Mouse (Mus musculus) stomach, embryonic 14.5 days (tissue): Measurements from ENCODE around the gene Ephb4. TPM values are rescaled to one million over a fixed set of nuclear protein-coding genes. Genes with fewer than 3 reads are reported as not detected.

Experiments
- ATAC-seq: fragments of 200-750 bp; cut with Nextera tagmentation; 2 replicates; pipeline ENCODE4 v1.8.0; 2017; ENCODE audit warnings: low read depth, moderate TSS enrichment; ENCODE audit not compliant: insufficient number of reproducible peaks, insufficient read depth, low FRiP score
- H3K27ac ChIP-seq: fragments of 300-500 bp; sonication (generic); 2 replicates; pipeline ENCODE4 v1.5.1; 2014; ENCODE audit warnings: mild to moderate bottlenecking, low read length, moderate library complexity, mixed read lengths
- H3K27me3 ChIP-seq: fragments of 300-500 bp; sonication (generic); 2 replicates; pipeline ENCODE4 v1.6.1; 2014; ENCODE audit warnings: low read length, control low read depth, mixed read lengths; ENCODE audit not compliant: control insufficient read depth, insufficient read depth
- H3K36me3 ChIP-seq: fragments of 300-500 bp; sonication (generic); 2 replicates; pipeline ENCODE4 v1.6.1; 2014; ENCODE audit warnings: mild to moderate bottlenecking, control low read depth, low read length, moderate library complexity, mixed read lengths; ENCODE audit not compliant: control insufficient read depth, insufficient read depth
- H3K4me1 ChIP-seq: fragments of 300-500 bp; sonication (generic); 2 replicates; pipeline ENCODE4 v1.6.1; 2014; ENCODE audit warnings: low read length, control low read depth, mixed read lengths; ENCODE audit not compliant: control insufficient read depth, insufficient read depth
- H3K4me2 ChIP-seq: fragments of 300-500 bp; sonication (generic); replicated peaks from 2 replicates; pipeline ENCODE4 v1.6.1; 2014; ENCODE audit warnings: low read depth, low read length, control low read depth
- H3K4me3 ChIP-seq: fragments of 300-500 bp; sonication (generic); 2 replicates; pipeline ENCODE4 v1.5.1; 2014; ENCODE audit warnings: low read depth, low read length, control low read depth
- H3K9ac ChIP-seq: fragments of 300-500 bp; sonication (generic); replicated peaks from 2 replicates; pipeline ENCODE4 v1.6.1; 2014; ENCODE audit warnings: low read depth, mild to moderate bottlenecking, control low read depth, low read length, moderate library complexity, mixed read lengths
- H3K9me3 ChIP-seq: fragments of 300-500 bp; sonication (generic); 2 replicates; pipeline ENCODE4 v1.6.1; 2016; ENCODE audit warnings: low read depth, low read length, control low read depth; ENCODE audit not compliant: control insufficient read depth
- WGBS: fragments of 180-500 bp; shearing (Covaris S2); extraction: QIAGEN DNeasy Blood & Tissue Kit; methylation state at CpG from one replicate; pipeline ENCODE4 v1.1.7; 2014; 5-methylcytosine and 5-hydroxymethylcytosine counted together
- polyA plus RNA-seq: library from polyadenylated mRNA; unstranded; fragments of >200 nt; fragmentation: Nextera tagmentation; extraction: Ambion mirVana; gene quantifications from 2 replicates; pipeline ENCODE4 v1.2.1, GENCODE M21; 2014

Ephb4 gene
- polyA plus RNA-seq, 1 experiment from 2014 or later, result 42.0 TPM

DNA sequence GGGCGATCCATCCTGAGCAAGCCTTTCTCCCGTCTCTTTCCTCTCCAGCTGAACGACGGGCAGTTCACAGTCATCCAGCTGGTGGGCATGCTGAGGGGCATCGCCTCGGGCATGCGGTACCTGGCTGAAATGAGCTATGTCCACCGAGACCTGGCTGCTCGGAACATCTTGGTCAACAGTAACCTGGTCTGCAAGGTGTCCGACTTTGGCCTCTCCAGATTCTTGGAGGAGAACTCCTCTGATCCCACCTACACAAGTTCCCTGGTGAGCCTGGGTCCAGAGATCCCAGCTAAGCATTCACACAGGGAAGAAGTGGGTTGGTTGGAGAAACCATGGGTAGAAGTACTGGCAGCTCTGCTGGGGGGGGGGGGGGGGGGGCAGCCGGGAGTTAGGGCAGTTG is 19.8 kb downstream of the Ephb4 start:
- H3K4me1 ChIP-seq, result no peaks in the 10 kb centered on the region
- no peak for ATAC-seq
- no peak overlapping the region for H3K27ac ChIP-seq
- no peak overlapping the region for H3K4me2 ChIP-seq
- H3K27me3 ChIP-seq, result no peaks in the 10 kb centered on the region
- no peak overlapping the region for H3K9ac ChIP-seq
- WGBS, result 97% methylated on average over 10 of the region's 11 CpGs
- H3K4me3 ChIP-seq, result no peak overlapping the region
- H3K36me3 ChIP-seq, result peaks cover 93% of the 10 kb centered on the region
- no peaks in the 10 kb centered on the region for H3K9me3 ChIP-seq

DNA sequence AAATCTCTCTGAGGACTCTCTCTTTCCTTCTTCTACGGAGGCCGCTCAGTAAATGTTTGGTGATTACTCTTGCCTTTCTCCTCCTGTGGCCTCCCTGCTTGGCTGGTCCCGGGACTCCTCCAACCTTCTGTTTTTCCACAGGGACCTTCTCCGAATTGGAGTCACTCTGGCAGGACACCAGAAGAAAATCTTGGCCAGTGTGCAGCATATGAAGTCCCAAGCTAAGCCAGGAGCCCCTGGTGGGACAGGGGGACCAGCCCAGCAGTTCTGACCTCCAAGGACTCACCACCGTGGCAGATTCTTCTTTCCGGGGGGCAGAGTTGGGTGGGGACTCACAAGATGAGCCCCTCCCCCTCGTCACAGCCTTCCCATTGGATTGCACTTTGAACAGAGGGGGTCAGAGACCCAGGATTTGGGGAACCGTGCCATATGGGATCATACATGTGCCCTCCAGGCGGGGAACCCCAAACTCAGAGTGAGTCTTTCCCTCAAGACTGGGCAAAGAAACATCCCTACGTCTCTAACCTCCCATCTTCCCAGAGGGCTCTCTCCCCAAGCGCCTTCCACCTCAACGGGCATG is 23.6 kb downstream of the Ephb4 start:
- WGBS, result 83% methylated on average over 12 of the region's 12 CpGs
- H3K27me3 ChIP-seq, result no peaks in the 10 kb centered on the region
- H3K4me3 ChIP-seq, result no peak overlapping the region
- H3K27ac ChIP-seq, result no peak overlapping the region
- H3K4me2 ChIP-seq, result no peak overlapping the region
- H3K9ac ChIP-seq, result no peak overlapping the region
- H3K9me3 ChIP-seq, result no peaks in the 10 kb centered on the region
- peaks cover 60% of the 10 kb centered on the region for H3K36me3 ChIP-seq
- no peak for ATAC-seq
- H3K4me1 ChIP-seq, result peaks cover 13% of the 10 kb centered on the region

DNA sequence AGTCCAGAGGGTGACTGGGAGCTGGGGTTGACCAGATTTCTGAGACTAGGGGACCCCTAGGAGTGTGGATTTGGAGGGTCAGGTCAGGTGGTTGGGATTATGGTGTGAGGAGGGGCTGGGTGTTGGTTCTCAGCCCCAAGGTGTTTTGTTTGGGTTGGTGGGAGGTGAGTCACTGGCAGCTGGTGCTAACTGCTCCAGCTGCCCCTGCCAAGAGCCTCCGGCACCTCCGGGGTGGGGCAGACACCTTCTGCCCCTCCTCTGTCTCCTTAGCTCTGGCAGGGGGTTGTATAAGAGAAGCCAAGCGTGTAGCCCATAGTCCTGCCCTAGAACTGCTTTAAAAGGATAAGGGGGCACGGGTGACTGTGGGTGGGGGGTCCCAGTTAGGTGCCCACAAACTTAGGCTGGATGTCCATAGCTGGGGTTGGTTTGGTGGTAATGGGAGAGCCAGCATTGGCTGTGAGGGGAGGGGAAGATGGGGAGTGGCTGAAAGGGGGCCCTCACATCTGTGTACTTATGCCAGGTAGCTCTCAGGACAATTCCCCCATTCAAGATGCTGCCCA is 24.7 kb downstream of the Ephb4 start:
- no peak overlapping the region for H3K4me3 ChIP-seq
- H3K27ac ChIP-seq, result 0 out of 2 replicates have a peak overlapping the region, but pooled peaks have one; percentile 10
- ATAC-seq, result no peak
- no peaks in the 10 kb centered on the region for H3K9me3 ChIP-seq
- no peaks in the 10 kb centered on the region for H3K27me3 ChIP-seq
- peaks cover 49% of the 10 kb centered on the region for H3K36me3 ChIP-seq
- 60% methylated on average over 4 of the region's 4 CpGs for WGBS
- H3K9ac ChIP-seq, result no peak overlapping the region
- H3K4me1 ChIP-seq, result peaks cover 13% of the 10 kb centered on the region
- H3K4me2 ChIP-seq, result no peak overlapping the region

DNA sequence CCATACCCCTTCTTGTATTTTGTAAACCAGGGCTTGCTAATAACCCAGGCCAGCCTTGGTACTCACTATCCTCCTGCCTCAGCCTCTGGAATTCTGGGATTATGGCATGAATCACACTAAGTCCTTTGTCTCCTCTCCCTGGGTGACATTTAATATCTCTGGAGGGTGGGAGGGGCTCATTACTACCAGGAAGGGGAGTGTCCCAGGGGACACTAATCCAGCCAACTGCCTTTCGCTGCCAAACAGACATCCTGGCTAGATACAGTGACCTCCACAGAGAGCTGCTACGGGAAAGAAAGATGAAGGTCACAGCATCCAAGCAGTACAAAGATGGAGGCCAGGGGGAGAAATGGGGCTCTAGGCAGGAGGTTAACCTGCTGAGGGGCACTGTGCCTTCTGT is 25.7 kb downstream of the Ephb4 start:
- no peak overlapping the region for H3K4me3 ChIP-seq
- H3K4me2 ChIP-seq, result no peak overlapping the region
- 36% methylated on average over 2 of the region's 2 CpGs for WGBS
- H3K27me3 ChIP-seq, result no peaks in the 10 kb centered on the region
- no peaks in the 10 kb centered on the region for H3K9me3 ChIP-seq
- H3K36me3 ChIP-seq, result peaks cover 40% of the 10 kb centered on the region
- no peak for ATAC-seq
- H3K9ac ChIP-seq, result no peak overlapping the region
- peaks cover 13% of the 10 kb centered on the region for H3K4me1 ChIP-seq
- peak overlapping the region; percentile 30; the same call in 1 of the 2 replicates for H3K27ac ChIP-seq

DNA sequence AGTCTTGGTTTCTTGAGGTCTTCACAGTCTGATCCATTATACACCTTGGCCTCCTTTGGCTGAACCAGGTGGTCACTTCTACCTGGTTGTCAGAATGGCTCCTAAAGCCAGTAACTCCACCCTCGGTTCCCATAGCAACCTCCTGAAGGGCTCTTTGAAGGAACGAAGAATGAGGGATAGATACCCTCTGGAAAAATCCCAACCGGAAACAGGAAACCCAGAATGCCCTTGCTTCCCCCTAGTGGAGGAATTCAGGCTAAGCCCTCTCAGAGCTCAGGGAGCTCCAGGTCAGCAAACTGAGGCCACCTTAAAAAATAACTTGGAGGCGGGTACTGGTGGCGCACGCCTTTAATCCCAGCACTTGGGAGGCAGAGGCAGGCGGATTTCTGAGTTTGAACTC is 26.3 kb downstream of the Ephb4 start:
- no peak overlapping the region for H3K4me3 ChIP-seq
- H3K4me2 ChIP-seq, result no peak overlapping the region
- ATAC-seq, result no peak
- H3K9me3 ChIP-seq, result no peaks in the 10 kb centered on the region
- peak overlapping the region; percentile 27; the same call in 1 of the 2 replicates for H3K27ac ChIP-seq
- peaks cover 13% of the 10 kb centered on the region for H3K4me1 ChIP-seq
- H3K36me3 ChIP-seq, result peaks cover 34% of the 10 kb centered on the region
- 39% methylated on average over 7 of the region's 7 CpGs for WGBS
- no peak overlapping the region for H3K9ac ChIP-seq
- no peaks in the 10 kb centered on the region for H3K27me3 ChIP-seq

DNA sequence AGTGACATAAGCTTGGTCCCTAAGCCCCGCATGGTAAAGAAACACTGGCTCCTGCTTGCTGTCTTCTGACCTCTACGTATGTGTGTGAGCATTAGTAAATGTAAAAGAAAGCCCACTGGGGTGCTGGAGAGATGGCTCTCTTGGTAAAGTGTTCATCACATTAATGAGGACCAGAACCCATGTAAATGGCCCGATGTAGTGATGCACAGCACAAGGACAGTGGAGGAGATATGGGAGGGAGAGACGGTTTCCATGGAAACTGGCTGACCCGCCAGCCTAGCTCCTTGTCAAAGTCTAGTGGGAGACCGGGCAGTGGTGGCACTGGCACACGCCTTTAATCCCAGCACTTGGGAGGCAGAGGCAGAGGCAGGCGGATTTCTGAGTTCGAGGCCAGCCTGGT is 26.8 kb downstream of the Ephb4 start:
- 54% methylated on average over 9 of the region's 9 CpGs for WGBS
- Histone ChIP-seq H3K27me3 (no peaks in the 10 kb centered on the region), H3K27ac (no peak overlapping the region), H3K4me2 (no peak overlapping the region), H3K4me1 (peaks cover 13% of the 10 kb centered on the region), H3K4me3 (no peak overlapping the region), H3K9me3 (no peaks in the 10 kb centered on the region), H3K9ac (no peak overlapping the region), H3K36me3 (peaks cover 29% of the 10 kb centered on the region)
- peak; percentile 16; the same call in 1 of the 2 replicates for ATAC-seq

DNA sequence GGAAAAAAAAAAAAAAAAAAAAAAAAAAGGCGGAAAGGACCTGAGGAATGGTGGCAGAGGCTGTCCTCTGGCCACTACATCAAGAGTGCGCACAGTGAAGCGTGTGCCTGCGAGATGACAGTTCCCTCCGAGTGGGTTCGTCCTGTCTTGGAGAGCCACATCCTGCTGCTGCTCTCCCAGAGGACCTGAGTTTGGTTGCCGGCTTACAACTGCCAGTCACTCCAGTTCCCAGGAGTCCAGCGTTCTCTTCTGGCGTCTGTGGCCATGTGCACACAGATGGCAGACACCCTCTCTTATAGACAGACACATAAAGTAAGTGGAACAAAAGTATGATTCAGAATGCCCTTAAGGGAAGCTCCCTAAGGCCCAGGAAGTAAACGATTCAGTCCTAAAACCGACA is 27.3 kb downstream of the Ephb4 start:
- WGBS, result 24% methylated on average over 11 of the region's 11 CpGs
- Histone ChIP-seq H3K36me3 (peaks cover 24% of the 10 kb centered on the region), H3K4me2 (peak overlapping the region; percentile 23; the same call in 1 of the 2 replicates), H3K27me3 (no peaks in the 10 kb centered on the region), H3K4me3 (no peak overlapping the region), H3K27ac (0 out of 2 replicates have a peak overlapping the region, but pooled peaks have one; percentile 55), H3K9me3 (no peaks in the 10 kb centered on the region), H3K4me1 (peaks cover 13% of the 10 kb centered on the region), H3K9ac (no peak overlapping the region; the same call in 1 of the 2 replicates)
- ATAC-seq, result peak; percentile 5; the same call in 1 of the 2 replicates

DNA sequence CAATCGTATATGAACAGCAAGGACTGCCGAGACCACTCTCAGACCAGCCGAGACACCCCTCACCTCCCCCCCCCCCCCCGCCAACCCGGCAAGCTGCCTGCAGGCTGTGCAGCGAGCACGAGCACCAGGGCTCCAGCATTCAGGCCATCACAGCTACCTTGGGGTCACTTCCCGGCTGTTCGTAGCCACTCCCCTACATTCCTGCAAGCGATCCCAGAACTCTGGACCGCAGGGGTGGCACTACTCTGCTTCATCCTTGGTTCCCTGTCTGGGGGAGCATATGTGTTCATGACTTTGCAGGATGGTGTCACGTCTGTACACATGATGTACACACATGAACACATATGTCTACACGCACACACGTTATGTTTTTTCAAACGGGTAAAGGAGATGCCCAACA is 27.7 kb downstream of the Ephb4 start:
- Histone ChIP-seq H3K9ac (no peak overlapping the region), H3K27ac (no peak overlapping the region), H3K4me3 (no peak overlapping the region), H3K4me2 (peak overlapping the region; percentile 23; the same call in 1 of the 2 replicates), H3K36me3 (peaks cover 20% of the 10 kb centered on the region), H3K9me3 (no peaks in the 10 kb centered on the region), H3K4me1 (peaks cover 13% of the 10 kb centered on the region), H3K27me3 (no peaks in the 10 kb centered on the region)
- ATAC-seq, result no peak
- WGBS, result 25% methylated on average over 11 of the region's 15 CpGs
